Mouse (Mus musculus): ENCODE results near the gene Ncoa7. TPM values are rescaled to one million over a fixed set of nuclear protein-coding genes. Genes with fewer than 3 reads are reported as not detected.
A peak's percentile ranks its signal among the peaks of the same experiment; 100 is the strongest.
"Not testable (repeated sequence)": the region's sequence is repeated elsewhere in the genome, so short reads cannot be mapped to it uniquely, and the experiment has no call there.

Gene Ncoa7
- total RNA-seq, 2 experiments from 2014 or later = 6.4 TPM

- intact Hi-C loops (cut with DNase I) = no loop called here
- DNase-seq = no peak
Measured at GRCm38 (mm10) chr10:30791016-30791415, 12.1 kb downstream of the Ncoa7 start.

DNA sequence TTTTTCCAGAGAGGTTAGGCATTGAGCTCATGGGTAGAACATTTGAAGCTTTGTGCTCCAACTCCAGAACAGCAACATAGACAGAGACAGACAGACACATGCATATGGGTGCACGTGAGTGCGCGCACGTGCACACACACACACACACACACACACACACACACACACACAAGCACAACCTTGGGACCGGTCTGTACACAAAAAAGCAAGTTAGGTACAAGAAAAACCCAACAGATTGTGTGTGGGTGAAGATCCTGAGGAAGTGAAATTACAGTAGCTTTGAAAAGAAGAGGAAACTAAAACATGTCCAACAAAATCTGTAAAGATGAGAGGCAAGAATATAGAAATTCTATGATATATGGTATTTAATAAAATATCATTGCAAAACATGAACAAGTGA, 13.6 kb downstream of the Ncoa7 start:
- DNase-seq = no peak
- intact Hi-C loops (cut with DNase I) = no loop called here

GRCm38 (mm10) chr10:30788340-30788721, 14.8 kb downstream of the Ncoa7 start:
- no peak for DNase-seq
- intact Hi-C loops (cut with DNase I) = no loop called here

DNA sequence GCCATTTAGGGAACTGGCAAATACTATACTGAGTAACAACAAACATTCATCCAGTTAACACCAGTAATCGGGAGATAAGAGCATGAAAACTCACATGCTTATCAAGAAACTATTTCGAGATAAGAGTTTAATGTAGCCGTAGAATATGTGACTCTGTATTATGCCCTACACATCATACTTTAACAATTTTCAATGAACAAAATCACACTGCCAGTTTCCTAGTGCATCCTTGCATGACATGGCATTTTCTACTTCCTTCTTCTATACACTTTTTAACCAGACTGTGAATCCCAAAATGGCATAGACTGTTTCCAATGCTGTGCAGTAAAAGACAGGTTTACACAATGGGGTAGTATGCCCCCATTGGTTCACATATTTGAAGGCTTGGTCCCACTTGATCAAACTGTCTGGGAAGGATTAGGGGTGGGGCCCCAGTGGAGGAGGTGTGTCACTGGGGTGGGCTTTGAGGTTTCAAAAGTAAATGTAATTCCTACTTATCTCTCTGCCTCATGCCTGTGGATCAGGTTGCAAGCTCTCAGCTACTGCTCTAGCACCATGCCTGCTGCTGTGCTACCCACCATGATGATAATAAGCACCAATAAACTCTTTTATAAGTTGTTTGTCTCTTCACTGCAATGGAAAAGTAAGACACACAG, 15.3 kb downstream of the Ncoa7 start:
- intact Hi-C loops (cut with DNase I) = no loop called here
- DNase-seq = no peak

- DNase-seq = no peak
- intact Hi-C loops (cut with DNase I) = no loop called here
Measured at GRCm38 (mm10) chr10:30786103-30786754, 16.9 kb downstream of the Ncoa7 start.

DNA sequence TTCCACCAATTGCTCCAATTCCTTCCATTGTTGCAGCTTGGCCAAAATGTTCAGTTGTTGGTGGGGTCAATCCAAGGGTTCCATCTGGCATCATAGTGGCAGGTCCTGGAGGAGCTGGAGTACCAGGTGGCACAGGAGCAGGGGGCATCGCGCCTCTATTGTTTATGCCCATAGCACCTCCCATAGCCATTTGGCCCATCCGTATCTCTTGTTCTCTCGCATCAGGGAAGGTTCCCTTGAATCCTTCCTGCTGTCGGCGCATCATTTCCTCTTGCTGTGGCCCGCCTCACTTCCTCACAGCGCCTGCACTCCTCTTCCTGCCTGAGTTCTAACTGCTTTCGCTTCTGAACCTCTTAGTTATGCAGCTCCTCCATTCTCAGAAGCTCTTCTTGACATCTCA, 22.2 kb downstream of the Ncoa7 start:
- DNase-seq; intact Hi-C loops (cut with DNase I): not testable (repeated sequence)

DNA sequence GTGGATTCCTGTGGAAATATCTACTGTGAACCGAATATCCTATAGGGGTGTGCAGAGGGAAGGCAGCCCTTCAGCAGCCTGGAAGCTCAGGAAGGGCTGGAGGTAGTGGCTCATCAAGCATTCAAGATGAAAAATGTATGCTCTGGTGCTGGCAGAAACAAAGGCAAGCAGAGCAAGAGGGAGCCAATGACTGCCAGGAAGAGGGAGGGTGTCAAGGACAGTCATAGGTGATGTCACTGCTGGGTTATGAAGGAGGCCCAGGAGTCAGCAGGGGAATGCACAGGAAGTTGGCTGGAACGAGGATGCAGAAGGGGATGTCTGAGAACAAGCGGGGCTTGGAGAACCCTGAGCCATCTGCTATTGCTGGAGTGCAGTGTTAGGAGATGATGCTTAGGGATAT, 24.9 kb downstream of the Ncoa7 start:
- intact Hi-C loops (cut with DNase I) = no loop called here
- DNase-seq = peak; percentile 16 to 21

GRCm38 (mm10) chr10:30775987-30776386, 27.1 kb downstream of the Ncoa7 start:
- intact Hi-C loops (cut with DNase I) = no loop called here

DNA sequence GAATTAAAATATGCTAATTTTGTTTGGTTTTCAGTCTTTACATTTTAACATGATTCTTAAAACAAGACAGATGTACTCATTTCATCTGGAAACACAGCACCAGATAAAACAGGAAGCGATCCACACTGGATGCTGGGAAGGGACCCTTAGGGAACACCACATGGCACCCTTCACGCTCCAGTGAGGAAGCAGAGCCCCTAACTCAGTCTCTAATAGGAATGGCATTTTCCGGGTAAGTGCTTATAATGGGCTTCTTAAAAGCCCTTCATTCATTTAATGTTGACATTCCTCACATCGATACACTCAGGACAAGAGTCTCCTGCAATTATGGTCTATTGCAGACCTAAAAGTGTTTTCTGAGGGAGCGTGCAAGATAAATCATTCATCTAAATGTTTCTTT, 27.6 kb downstream of the Ncoa7 start:
- intact Hi-C loops (cut with DNase I) = no loop called here
- DNase-seq = no peak

More at GRCm38 (mm10) chr10:30775987-30776386, 27.1 kb downstream of the Ncoa7 start:
- no peak for DNase-seq

GRCm38 (mm10) chr10:30774396-30774795, 28.7 kb downstream of the Ncoa7 start:
- intact Hi-C loops (cut with DNase I) = no loop called here

DNA sequence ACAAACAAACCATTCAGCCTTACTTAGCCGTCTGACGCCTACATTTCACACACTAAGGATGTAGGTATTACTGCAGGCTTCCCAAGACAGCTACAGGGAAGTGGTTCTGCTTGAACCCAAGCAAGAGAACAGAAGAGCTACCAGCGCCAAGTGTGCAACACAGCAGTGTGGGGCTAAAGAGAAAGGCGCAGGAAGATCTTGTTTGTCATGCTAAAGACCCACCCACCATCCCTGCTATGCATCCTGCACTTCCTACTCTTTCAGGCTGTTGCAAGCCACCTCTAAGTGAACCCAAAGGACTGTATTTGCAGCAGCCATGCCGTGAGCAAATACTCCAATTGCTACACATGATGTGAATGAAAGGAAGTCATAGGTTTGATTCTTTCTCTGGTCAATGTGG, 29.9 kb downstream of the Ncoa7 start:
- intact Hi-C loops (cut with DNase I) = no loop called here
- DNase-seq = no peak

More at GRCm38 (mm10) chr10:30774396-30774795, 28.7 kb downstream of the Ncoa7 start:
- no peak for DNase-seq

GRCm38 (mm10) chr10:30771417-30772158, 31.5 kb downstream of the Ncoa7 start:
- intact Hi-C loops (cut with DNase I) = no loop called here
- no peak for DNase-seq

DNA sequence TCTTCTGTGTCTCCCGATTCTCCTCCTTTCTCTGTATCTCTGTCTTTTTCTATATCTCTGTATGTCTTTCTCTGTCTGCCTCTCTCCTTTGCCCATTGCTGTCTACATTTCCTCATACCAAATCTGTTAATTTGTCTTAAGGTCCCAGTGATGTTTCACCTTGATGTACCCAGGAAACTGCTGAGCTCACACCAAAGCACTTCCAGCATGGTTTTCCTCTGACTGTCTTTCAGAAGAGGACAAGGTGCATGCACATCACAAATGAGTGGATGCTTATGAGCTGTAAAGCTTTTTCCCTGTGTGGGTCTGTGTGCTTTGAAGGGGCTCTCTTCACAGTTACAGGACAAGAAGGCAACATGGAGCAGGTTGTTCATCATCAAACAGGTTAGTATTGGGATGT, 34.3 kb downstream of the Ncoa7 start:
- intact Hi-C loops (cut with DNase I) = no loop called here

DNA sequence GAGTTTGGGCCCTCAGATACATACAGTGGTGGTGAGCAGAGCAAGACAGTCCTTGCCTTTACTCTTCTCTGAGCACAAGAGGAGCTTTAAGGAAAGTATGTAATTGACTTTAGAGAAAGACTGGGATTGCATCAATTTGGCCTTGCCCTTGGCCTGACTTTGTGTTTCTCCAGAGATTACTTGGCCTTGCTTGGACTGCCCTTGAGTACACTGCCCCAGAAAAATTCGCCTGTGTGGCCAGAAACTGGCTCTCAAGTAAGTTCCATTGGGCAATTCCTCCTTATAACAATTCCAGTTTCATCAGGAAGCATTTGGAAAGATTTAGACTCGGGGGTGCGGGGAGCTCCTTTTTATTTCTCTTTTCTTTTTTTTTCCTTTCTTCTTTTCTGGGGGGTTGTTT, 34.9 kb downstream of the Ncoa7 start:
- peak in 1 of 2 experiments; percentile 12 for DNase-seq

More for the DNA sequence above, 34.3 kb downstream of the Ncoa7 start:
- no peak for DNase-seq

DNA sequence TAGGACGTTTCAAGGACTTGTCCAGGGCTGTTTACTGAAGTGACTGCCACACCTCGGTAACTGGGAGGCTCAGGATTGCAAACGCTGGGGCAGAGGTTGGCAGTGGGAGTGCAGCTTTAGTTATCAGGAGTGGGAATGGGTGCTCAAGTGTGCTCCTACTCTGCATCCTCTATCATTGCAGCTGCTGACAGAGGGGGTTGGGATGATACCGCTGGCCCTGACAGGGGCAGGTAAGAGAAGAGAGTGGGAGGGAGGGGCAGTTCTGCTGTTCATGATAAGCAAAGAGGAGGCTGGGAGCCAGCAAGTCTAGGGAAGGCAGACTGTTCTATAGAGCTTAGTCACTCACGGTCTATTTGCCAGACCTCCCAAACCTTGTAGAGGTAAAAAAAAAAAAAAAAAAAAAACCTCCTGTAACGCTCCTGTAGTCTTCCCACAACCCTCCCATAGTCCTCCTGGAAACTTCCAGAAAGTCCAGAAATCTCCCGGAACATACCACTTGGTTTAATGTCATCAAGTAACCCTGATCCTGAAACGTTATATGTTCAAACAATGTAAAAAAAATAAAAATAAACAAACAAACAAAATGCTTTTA, 39.9 kb downstream of the Ncoa7 start:
- intact Hi-C loops (cut with DNase I) = no loop called here
- DNase-seq = no peak

More for the DNA sequence above, 34.9 kb downstream of the Ncoa7 start:
- intact Hi-C loops (cut with DNase I) = no loop called here

DNA sequence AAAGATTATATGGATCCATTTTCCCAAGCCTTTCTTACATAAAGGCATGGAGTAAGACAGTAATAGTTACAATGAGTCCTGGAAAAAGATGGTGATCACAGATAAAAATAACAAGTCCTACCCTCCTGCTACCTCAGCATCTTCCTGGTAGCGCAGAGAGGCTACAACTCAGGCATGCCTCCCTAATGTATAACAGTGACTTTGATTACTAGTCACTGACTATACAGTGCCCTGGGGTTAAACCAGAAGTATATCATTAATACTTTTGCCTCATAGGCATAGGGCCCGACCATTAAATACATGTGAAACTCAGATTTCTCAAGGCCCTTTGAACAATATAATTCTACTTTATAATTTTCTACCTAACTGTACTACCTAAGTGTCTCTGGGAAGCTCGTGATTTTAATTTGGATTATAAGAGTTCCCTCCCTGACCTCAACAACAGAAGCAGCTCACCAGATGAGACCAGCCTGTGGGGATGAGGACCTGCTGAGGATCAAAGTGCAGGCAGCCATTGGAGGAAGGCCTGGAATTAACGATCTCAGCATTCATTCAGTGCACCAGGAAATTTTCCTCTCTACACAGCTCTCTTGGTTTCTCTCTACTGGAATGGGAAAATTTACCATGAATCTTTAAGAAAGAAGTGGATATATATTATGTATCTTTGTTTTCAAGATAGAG, 40.7 kb downstream of the Ncoa7 start:
- no peak for DNase-seq

DNA sequence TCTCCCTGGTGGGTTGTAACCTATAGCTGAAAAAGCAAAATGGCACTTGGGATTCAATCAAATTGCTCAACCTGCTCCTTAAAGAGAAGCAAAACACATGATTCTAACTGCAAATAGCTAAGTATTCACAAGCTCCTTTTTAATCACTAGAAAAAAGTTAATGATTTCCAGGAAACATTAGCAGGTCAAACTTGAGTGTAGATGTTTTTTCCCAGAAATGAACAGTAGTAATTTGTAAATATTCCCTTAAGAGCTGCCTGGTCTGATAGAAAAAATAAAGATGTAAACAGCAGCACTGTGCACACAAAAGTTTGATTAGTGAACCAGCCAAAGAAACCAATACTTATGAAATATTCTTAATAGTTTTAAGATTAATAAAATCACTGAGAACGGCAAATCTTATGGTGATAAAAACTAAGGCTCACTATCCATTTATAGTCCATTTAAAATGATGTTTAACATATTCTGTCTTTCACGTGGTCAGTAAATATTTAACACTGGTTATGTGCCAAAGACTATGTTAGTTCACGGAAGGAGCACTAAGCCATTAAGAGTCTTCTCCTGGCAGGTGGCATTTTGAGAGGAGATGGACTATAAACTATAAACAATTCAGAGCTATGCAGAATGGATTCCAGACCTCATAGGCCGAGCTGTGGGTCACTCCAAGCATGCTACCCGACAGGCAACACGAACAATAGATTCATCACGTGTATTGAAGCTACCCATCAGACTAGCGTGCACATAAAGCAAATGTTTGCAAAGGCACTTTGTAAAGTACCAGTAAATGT, 43.6 kb downstream of the Ncoa7 start:
- intact Hi-C loops (cut with DNase I) = no loop called here

More for the DNA sequence above, 40.7 kb downstream of the Ncoa7 start:
- intact Hi-C loops (cut with DNase I) = no loop called here

GRCm38 (mm10) chr10:30756064-30756463, 47.1 kb downstream of the Ncoa7 start:
- intact Hi-C loops (cut with DNase I) = no loop called here
- no peak for DNase-seq

More for the DNA sequence above, 43.6 kb downstream of the Ncoa7 start:
- no peak for DNase-seq

- no peak for DNase-seq
- intact Hi-C loops (cut with DNase I) = no loop called here
Measured at GRCm38 (mm10) chr10:30754825-30755457, 48.2 kb downstream of the Ncoa7 start.

Measured in heart, postnatal 14 days (tissue).